Mouse (Mus musculus): ENCODE measurements around the gene Ccdc115.

Ccdc115 gene

DNA sequence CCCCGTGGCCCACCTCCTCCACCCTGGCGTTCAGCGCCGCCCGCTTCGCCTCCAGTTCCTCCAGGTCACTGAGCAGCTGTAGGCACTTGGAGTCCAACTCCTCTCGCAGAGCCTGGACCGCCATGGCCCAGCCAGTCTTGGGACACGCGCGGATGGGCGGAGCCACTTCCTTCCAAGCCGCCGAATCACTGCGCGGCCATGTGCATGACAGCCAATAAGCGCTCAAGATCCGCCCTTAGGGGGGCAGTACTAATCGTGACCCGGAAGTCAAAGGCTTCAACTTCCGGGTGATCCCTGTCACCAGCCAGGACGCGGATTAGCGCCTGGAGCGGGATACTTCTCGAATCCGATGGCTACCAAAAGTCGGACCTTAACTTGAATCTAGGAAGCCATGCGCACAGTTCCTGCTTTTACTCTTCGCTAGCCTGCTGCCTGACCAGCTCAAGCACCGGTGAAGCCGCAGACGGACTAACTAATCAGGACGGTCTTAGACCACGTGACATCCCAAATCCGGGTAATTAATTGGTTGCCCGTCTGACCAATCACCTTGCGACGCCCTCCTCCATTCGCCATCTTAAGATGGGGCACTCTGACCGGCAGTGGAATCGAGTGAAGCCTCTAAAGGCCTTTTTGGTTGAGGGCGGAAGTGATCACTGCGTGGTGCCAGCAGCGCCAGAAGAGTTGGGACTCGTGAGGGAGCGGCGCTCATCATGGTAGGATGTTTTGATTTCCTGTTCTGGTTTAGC, at the start of gene Ccdc115, which contains the start of gene Imp4:
Ccdc115 (minus strand) TSS at position 458 of the 746 bp plus-strand sequence.
Imp4 (plus strand) TSS at position 637 of the 746 bp plus-strand sequence.
- peak; percentile 94 for DNase-seq (ENCODE audit: low spot score)

DNA sequence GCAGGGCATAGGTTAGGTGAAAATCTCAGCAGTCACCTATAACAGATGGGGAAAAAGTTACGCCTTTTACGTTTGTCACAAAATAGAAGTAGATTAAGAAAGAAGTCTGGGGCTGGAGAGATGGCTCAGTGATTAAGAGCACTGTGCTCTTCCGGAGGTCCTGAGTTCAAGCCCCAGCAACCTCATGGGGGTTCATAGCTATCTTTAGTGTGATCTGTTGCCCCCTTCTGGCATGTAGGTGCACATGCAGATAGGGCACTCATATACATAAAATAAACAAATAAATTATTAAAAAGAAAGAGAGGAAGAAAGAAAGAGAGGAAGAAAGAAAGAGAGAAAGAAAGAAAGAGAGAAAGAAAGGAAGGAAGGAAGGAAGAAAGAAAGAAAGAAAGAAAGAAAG, 47.9 kb upstream of the Ccdc115 start:
- no peak for DNase-seq (ENCODE audit: low spot score)

DNA sequence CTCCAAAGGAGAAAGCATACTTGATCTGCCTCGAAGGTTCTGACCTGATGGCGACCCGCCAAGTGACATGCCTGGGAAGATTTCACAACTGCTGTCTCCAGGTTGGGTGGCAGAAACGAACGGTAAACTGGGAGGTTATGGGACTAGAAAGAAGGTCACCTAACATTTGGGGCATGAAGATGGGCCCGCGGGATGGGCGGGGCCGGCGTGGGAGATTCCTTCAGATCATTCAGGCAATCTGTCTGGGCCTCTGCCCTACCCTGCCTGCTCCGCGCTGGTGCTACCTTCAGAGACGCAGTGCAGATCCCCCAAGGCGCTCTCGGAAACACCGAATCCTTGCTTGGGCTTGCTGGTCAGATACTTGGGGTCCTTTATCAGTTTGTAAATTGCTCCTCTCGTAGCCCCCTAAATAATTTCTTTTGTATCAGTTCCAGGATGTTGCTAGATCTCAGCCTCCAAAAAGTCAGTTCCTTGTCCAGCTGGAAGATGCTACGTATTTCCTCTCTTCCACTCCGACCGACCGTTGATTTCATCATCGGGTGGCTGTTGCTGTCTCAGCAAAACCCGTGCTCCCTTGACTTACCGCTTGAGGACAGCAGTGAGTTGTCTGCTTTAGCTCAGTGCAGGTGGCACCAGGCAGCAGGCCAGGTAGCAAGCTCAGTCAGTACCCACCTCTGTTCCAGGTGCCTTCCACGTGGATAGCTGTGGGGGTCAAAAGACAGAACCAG, 46.2 kb upstream of the Ccdc115 start:
- no peak for DNase-seq (ENCODE audit: low spot score)

DNA sequence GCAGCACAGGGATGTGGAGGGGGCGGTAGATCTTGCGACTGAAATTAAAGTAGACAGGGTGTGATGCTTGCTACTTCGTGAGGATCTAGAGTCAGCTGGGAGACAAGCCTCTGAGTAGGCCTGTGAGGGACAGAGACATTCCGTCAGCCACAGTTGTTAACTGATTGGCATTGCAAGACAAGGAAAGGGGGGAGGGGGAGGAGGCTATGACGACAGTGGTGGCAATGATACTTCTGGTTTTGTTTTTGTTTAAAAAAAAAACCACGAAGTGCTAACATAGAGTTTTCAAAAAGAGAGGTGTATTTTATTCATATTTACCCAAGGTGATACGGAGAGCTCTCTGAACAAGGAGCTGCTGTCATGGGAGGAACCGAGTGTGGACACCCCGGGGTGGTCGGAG, 45.0 kb upstream of the Ccdc115 start:
- no peak for DNase-seq (ENCODE audit: low spot score)

DNA sequence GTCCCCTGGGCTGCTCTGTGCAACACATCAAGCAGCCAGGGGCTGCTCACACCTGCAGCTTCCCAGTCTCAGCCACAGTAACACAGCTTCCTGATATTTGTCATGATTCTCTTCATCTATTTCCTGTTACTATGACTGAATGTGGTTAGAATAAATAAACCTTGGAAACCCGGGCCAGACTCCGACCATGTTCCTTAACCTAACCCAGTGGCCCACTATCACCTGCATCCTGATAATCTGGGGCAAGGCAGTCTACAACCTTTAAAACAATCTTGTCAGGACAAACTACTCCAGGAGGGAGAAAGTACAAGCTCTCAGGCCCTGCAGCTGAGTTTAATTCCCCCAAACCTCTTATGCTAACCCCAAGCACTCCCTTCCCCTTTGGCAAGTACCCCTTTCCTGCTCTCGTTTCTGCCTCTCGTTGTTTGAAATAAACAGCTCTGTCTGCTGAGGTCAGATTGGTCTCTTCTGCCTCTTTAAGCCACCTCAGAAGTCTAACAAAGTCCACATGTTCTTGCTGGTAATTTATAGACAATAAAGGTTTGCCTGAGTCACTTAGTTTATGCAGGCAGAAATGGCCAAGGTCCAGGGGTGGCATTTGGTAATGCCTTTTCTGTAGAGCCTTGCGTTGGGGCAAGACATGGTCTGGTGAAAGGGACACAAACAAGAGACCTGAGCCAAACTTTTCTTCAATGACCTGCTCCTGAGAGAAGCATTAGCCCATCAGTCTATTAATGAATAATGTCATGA, 42.6 kb upstream of the Ccdc115 start:
- no peak for DNase-seq (ENCODE audit: low spot score)

DNA sequence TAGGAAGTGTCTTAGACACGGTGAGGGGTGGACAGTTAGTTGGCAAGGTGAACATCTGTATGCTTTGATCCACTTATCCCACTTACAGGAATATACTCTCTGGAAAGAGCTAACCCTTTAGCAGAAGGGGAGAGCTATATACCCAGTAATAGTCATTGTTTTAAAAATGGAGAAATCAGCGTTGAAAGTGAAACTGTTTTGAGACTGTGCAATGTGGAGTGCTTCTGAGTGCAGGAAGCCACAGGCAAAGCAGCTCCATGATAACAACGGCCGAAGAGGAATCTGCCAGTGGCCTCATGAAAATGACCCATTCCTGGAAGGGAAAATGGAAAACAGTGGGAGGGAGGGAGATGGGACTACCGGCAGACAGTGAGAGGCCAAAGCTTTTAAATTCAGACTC, 41.3 kb upstream of the Ccdc115 start:
- no peak for DNase-seq (ENCODE audit: low spot score)

DNA sequence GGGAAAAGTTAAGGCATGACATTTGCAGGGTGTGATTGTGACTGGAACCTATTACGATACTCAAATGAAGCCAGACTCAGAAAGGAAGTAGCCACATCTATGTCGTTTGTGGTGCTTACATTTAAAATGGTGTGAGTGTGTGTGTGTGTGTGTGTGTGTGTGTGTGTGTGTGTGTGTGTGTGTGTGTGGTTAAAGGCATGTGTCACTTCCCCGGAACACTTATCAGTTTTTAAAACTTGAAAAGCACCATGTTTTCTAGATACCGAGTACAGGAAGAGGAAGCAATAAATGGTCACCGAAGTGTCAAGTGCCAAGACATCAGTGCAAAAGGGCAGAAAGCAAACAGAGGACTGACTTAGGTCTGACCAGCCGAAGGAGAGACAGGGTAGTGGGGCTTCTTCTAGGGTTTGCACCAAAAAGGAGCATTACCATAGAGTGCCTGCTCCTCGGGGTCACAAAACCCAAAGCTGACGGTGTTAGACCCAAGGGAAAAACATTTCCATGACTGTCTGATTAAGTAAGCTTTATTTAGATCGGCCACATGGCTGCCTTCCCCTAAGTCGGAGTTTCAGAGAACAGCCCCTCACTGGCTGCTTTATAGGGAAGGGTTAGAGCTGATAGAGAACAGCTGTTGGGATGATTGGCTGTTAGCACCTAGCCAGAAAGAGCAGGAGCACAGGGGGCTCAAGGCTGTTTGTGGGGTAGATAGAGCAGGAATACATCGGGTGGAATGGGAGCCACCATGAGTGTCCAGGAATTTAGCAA, 39.6 kb upstream of the Ccdc115 start:
- DNase-seq (ENCODE audit: low spot score) = no peak

DNA sequence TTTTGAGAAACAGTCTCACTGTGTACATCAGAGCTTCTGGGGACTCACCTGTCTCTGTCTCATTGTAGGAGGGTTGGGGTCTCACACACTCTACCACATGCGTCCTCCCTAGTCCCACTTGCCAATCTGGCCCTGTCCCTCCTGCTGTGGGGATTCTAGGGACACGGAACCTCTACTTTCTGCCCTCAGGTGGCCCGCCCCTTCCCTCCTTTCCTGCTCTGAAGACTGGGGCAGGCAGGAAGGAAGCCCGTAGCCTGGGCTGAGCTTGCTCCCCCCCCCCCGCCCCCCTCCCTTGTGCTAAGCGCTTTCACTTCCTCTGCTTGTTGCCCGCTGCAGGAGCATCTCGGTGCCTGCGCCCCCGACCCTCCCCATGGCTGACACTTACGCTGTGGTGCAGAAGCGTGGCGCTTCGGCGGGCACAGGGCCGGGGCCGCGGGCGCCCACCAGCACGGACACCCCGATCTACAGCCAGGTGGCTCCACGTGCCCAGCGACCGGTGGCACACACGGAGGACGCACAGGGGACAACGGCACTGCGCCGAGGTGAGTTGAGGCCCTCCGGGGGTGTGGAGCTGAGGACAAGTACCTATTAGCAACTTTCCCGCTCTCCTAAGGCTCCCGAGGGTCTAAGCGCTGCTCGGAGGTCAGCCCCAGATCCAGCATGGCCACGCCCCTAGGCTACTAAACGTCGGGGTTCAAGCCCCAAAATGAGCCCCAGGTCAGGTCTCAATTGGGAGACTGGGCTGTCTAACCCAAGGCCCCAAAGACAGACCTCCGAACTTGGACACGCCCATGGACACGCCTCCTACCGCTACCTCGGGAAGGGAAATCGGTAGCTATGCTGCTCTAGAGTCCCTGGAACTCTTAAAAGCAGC, 33.2 kb upstream of the Ccdc115 start:
- peak; percentile 23 for DNase-seq (ENCODE audit: low spot score)

DNA sequence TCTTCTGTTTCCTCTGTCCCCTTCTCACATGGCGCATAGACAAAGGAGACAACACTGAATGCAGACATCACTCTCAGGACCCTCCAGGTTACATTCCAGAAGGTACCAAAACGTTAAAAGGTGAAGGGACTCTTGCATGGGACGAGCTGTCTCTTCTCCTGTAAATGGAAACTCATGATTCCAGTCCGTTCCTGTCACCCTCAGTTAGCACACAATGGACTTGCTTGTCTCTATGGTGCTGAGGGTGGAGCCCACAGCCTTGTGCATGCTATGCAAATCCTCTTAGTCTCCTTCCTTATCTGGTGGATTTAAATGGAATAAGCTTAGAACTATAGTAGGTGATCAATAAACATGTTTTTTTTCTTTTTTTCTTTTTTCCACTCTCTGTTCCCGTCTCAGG, 30.3 kb upstream of the Ccdc115 start:
- no peak for DNase-seq (ENCODE audit: low spot score)

DNA sequence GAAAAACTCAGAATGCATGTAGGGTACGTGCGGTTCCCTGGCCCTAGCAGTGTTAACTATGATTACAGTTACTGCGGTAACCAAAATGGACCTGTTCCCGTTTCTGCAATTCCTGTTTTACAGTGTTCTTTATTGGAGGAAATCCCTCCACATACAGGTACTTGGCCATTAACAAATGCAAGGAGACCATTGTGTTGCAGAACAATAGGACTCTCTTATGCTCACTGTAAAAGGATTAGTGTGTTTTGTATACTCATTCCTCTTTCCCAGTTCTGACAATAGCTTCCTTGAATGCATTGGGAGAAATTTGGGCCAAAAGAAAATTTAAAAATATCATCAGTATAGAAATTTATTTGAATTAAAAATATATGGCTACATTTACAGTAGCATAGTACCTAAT, 29.0 kb upstream of the Ccdc115 start:
- no peak for DNase-seq (ENCODE audit: low spot score)

DNA sequence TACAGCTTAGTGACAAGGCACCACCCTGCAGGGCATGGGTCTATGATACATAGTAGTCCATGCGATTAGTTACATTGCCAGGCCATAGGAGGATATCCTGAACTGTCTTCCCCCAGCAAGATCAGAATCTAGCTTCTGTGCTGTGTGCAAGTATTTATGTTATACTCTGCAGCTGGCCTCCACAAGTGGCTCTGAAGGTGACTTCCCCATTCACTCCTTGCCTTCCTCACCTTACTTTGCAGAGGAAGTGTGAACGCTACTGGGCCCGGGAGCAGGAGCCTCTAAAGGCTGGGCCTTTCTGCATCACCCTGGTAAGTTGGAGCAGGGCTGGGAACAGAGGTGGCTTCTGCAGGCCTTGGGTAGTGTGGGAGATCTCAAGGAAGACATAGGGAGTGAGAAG, 28.6 kb upstream of the Ccdc115 start:
- no peak for DNase-seq (ENCODE audit: low spot score)

DNA sequence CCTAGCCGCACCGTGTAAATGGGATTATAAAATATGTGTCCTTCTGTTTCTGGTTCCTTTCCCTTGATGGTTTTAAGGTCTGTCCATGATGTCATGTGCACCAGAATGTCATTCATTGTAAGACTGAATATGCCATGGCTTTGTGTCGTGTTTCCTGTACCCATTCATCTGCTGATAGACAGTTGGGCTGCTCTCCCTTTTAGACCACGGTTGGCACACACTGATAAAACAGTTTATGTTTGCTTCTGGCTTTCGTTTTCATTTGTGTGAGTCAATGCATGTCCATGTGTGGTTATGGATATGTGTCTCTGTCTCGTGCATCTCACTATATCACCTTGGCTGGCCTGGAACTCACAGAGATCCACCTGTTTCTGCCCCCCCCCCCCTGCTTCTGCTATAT, 26.0 kb upstream of the Ccdc115 start:
- DNase-seq (ENCODE audit: low spot score) = no peak

DNA sequence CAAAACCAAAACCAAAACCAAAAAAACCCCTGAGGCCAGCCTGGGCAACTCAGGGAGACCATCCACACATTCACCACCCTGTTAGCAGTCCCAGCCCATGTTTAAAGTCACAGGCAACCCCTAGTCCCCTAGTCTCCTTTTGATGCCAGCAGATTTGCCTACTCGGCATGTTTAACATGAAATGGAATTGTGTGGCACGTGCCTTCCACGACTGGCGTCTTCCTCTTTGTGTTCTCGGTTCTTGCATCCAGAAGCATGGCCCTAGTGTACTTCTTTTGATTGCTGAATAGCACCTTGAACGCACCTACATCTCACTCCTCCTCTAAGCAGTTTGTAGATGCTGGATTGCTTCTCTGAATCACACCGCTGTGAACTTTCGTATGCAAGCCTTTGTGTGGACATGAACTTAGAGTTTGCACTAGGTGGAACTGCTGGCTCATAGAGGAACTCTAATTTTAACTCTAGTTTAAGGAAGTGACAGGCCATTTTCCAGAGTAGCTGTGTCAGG, 24.9 kb upstream of the Ccdc115 start:
- no peak for DNase-seq (ENCODE audit: low spot score)

DNA sequence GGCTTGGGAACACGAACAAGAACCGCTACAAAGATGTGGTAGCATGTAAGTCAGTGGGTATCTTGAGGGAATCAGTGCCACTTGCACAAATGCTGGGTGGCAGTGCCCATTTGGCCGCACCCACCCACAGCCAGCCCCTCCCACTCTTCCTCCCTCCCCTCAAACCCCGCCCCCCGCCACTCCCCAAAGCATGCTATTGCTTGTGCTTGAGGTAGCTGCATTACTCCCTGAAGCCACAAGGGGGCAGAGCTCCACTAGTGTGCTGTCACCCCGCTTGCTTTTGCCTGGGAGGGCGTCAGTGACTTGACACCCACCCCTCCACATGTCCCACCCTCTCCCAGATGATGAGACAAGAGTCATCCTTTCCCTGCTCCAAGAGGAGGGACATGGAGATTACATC, 23.3 kb upstream of the Ccdc115 start:
- DNase-seq (ENCODE audit: low spot score) = no peak

DNA sequence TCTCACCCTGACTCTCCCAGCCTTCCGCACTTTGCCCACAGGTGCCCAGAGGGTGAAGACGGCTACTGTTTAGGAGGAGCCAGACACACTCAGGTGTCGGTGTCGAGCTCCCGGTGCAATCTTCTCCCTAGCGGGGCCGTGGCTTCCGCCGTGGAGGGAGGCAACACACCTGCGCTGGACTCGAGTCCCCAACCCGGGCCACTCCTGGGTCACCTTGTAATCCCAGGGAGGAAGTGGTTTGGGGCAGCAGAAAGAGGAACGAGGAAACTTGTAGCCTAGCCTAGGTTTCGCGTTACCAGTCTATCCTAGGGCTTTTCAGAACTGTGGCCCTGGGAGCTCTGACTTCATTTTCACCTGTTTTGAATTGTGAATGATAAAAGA, 20.6 kb upstream of the Ccdc115 start:
- no peak for DNase-seq (ENCODE audit: low spot score)

DNA sequence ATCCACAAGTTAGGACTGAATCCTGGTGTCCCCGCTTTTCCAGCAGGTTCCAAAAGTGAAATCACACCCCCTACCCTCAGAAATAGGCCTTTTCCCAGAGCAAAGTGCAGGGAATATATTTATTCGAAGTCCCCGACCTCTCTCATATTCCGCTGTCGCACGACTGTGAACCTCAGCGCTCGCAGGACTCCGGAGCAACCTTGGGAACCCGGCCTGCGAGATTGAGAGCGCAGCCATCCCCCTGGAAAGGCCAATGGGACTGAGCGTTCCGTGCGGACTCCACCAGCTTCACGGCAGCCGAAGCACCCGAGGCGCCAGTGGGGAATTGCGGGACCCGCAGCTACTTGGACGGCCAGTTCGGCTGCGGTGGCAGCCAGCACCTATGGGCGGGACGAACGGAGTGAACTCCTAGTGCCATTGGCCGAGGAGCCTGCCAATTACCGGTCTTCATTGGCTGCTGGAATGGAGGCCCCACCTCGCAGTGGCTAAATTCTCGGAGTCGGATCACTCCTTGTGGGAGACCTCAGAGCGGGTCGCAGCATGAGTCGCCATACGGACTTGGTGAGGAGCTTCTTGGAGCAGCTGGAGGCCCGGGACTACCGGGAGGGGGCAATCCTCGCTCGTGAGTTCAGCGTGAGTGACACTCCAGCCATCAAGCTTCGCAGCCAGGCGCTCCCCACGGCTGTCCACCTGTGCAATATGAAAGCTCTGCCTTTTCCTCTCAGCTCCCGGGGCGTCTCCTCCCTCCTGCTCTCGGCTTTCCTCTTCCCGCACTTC, 20.0 kb upstream of the Ccdc115 start, which contains the start of gene Ptpn18:
Ptpn18 (plus strand) TSS at position 479 of the 777 bp plus-strand sequence.
- peak; percentile 80 for DNase-seq (ENCODE audit: low spot score)

DNA sequence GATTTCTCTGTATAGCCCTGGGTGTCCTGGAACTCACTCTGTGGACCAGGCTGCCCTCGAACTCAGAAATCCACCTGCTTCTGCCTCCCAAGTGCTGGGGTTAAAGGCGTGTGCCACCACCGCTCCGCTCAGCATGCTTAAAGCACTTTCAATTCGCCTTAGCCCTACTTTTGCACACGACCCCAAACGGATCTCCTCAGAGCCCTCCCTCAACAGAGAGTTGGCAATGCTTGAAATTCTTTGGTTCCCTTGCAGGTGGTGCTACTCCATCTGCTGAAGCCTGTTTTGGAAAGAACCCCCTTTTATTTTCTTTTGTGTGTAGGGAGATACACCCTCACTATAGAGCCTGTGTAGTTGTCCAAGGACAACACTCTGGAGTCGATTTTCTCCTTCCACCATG, 19.0 kb upstream of the Ccdc115 start:
- no peak for DNase-seq (ENCODE audit: low spot score)

DNA sequence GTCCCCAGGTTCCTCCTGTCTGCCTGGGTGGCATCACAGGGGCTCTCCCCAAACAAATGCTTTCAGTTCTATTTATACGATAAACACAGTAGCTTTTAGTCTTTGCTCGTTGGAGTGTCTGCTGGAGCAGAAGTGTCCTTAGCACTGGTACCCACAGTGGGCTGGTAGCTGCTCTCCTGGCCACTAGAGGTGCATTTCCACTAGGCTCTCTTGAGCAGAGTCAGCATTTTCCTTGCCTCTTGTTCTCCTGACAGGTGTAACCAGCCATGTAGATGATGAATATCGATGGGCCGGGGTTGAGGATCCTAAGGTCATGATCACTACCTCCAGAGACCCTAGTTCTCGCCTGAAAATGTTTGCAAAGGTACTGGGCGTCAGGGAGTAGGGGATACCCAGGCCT, 3.7 kb upstream of the Ccdc115 start:
- no peak for DNase-seq (ENCODE audit: low spot score)

DNA sequence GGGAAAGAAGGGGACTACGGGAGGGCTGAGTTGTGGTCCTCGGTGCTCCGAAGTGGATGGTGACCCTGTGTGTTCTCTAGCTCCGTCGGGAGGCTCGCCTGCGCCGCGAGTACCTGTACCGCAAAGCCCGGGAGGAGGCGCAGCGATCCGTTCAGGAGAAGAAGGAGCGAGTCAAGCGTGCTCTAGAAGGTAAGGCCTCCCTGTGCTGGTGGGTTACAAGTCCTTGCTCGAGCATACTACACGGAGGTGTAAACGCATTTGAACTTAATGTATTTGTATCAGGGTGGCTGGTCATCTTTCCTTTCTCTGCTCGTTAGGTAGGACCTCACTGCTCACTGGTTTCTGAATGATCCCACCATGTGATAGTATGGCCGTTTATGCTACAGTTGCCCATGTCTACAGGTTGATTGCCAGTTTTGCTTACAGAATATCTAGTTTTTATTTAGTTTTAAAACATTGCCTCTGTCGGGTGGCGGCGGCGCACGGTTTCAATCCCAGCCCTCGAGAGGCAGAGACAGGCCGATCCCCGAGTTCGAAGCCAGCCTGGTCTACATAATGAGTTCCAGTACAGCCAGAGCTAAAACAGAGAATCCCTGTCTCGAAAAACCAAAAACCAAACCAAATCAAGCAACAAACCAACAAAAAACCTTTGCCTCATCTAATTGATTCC, 624 bp upstream of the Ccdc115 start:
- DNase-seq (ENCODE audit: low spot score) = no peak

Data from ovary, adult 18-20 months (tissue).